Mouse (Mus musculus): ENCODE results near the gene Mon1b.

Mon1b gene

DNA sequence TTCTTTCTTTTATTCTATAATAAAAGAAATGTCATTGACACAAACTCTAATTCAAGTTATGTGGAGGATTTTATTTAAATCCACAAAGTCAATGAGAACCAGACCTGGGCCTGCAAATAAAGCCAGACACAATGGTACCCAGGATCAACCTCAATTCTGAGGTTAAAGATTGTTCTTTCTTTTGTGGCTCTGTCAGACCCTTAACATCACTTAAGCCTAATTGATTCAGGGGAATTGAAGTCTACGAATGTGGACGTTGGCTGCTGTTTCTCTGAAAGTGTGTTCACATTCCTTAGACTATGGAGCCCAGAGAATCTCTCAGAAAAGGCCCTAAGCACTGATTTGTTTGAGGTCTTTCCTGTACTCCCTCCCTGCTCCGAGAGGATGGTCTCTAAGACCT is 37.9 kb downstream of the Mon1b start:
- no peak for DNase-seq (ENCODE audit: low read depth, low spot score)

DNA sequence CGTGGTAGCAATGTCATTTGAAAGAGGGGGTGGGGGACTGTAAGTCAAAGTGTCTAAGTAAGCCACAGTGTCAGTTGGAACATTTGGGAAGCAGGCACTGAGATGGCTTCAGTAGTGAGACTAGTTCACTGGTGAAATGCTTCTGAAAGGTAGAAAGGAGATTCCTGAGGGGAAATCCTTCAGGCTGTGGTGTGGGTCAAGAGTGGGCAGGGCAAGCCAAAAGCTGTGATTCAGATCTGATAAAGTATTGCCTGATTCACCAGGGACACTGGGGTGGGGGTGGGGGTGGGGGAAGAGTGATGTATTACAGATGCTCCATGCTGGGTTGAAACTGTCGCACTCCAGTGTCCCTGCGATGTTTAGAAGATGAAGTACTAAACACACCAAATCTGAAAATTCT is 39.2 kb downstream of the Mon1b start:
- no peak for DNase-seq (ENCODE audit: low read depth, low spot score)

GRCm38 (mm10) chr8:113675281-113675680 is 39.9 kb downstream of the Mon1b start:
- no peak for DNase-seq (ENCODE audit: low read depth, low spot score)

GRCm38 (mm10) chr8:113676811-113677210 is 41.4 kb downstream of the Mon1b start:
- no peak for DNase-seq (ENCODE audit: low read depth, low spot score)

GRCm38 (mm10) chr8:113679361-113679760 is 44.0 kb downstream of the Mon1b start:
- DNase-seq (ENCODE audit: low read depth, low spot score) = no peak

DNA sequence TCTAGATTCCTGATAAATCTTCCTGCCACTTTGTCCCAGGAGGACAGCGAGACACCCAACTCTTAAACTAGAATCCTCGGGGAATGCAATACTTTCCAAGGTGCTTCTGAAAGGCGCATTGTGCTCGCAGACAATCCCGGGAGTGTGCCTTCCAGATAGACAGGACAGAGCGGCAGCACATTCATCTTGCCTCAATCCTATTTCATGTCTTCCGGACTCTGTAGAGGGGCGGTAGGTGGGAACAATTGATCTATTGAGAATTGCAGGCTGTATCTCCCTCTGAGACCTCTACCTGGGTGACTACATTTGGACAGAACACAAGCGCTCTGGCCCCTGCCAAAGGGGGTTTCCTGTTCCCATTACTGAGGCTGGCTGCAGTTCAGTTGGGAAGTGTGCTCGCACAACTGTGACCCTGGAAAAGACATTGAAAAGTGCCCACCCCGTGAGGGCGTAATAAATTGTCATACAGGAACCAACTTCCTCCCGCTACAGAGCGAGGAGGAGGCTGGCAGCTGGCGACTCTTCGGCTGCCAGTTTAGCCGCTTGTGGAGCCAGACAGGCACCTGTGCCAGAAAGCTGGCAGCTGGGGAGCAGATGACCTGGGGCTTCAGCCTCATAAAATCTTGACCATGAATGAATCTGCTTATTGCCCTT is 52.6 kb downstream of the Mon1b start:
- no peak for DNase-seq (ENCODE audit: low read depth, low spot score)

GRCm38 (mm10) chr8:113688543-113688915 is 53.1 kb downstream of the Mon1b start:
- no peak for DNase-seq (ENCODE audit: low read depth, low spot score)

GRCm38 (mm10) chr8:113691622-113692343 is 56.4 kb downstream of the Mon1b start:
- DNase-seq (ENCODE audit: low read depth, low spot score) = no peak

Measured in skeletal muscle tissue, adult 2 months (tissue).